Mouse (Mus musculus): ENCODE measurements around the gene Slc5a12.

The Slc5a12 gene

DNA sequence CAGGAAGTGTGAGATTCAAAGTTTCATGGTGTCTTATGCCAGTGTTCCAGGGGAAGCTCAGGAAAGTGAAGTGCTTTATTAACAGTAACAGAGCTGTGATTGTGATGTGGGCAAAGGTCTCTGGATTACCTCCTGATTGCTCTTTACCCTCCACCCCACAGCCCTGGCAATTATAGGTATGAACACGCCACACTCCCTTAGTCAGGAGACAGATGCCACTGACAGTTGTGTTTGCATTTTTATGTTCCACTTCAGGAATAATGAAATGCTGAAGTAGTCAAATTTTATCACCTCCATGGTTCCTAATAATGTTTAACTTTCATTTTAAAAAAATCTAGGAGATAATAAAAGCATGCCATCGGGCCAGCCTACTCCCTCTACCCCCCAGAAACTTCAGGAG lies at the start of gene Slc5a12:
TSS of gene Slc5a12 (plus strand) at position 367 of the 400 bp plus-strand sequence.
- no peak for DNase-seq (ENCODE audit: low spot score in 2 of 2)

GRCm38 (mm10) chr2:110556098-110556497 lies 41.0 kb upstream of the Slc5a12 start:
- DNase-seq (ENCODE audit: low spot score in 2 of 2): no peak

DNA sequence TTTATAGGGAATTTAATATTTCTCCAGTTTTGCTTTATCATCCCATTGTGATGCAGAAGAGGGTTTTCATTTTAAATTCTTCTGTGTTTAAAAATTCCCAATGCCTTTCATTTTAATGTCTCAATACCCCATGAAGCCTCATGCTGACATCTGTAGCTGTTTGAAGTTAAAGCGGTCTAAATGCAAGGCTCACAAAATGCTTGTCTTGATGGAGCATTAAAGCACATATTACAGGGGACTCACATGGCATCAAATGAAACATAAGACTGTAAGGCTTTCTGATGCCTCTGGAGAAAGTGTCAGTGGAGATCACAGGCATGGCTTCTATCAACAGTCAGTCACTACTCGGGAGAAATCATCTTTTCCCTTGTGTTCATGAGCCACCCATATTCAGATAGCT lies 34.5 kb upstream of the Slc5a12 start:
- no peak for DNase-seq (ENCODE audit: low spot score in 2 of 2)

- DNase-seq (ENCODE audit: low spot score in 2 of 2): no peak
These were observed 32.1 kb upstream of the Slc5a12 start for GRCm38 (mm10) chr2:110564673-110565627.

GRCm38 (mm10) chr2:110586692-110587091 lies 10.4 kb upstream of the Slc5a12 start:
- DNase-seq (ENCODE audit: low spot score in 2 of 2): no peak

GRCm38 (mm10) chr2:110590007-110590406 lies 7.1 kb upstream of the Slc5a12 start:
- no peak for DNase-seq (ENCODE audit: low spot score in 2 of 2)

DNA sequence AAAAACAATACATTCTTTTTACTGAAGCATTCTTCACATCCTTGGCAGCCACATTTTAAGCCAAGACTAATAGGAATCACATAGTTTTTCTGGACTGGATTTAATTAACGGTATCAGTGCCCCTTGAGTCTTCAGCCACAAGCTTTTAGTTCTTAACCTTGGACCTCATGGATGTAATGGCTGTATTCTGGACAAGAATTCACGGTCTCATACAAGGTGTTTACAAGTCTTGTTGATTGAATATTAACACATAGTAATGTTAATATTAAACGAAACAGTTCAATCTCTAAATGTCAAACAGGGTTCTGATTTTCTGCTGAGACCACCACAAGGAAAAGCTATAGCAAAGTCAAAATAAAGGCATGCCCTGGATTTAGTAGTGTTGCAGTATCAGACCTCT lies 4.8 kb upstream of the Slc5a12 start:
- DNase-seq (ENCODE audit: low spot score in 2 of 2): no peak

- DNase-seq (ENCODE audit: low spot score in 2 of 2): no peak
These were observed 47.3 kb downstream of the Slc5a12 start for GRCm38 (mm10) chr2:110644358-110644757.

GRCm38 (mm10) chr2:110644846-110645245 lies 47.7 kb downstream of the Slc5a12 start:
- no peak for DNase-seq (ENCODE audit: low spot score in 2 of 2)

DNA sequence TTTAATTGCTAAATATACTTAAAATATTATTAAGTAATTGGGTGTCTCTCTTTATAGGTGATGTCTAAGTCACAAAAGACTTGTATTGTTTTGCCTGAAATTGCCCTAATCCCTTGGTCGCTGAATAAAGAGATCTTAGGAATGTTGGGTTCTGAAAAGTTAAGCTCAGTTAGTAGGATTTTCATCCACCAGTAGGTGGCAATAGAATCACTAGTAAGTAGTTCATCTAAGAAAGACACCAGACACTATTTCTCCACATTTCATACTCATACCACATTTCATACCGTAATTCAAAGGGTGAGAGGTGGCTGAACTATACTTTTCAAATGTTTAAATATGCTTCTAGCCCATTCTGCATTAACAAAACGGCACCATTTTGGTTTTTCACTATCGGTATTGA lies 66.2 kb downstream of the Slc5a12 start:
- DNase-seq (ENCODE audit: low spot score in 2 of 2): no peak

DNA sequence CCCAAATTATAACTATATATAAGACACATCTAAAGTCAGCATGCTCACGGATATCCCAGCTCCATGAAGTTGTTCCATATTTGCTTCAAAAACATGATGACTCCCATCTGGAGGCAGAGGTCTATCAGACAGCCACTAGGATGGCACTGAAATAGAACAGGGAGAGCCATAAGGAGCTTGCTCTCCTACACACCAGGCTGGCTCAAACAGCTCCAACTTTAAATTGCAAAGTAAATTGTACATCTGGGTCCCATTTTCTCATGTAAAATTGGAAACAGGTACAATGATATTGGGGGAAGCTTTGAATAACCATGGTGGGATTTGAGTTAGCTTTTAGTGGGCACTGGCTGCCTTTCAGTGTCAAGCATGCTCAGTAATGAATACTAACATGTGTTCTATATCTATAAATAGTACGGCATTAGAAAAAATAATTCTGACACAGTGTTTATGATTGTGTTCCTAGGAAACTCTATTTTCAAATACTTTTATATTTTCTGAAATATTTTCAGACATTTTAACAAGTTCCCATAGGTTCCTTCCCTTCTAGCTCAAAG lies 74.0 kb downstream of the Slc5a12 start:
- DNase-seq (ENCODE audit: low spot score in 2 of 2): no peak
